Mouse (Mus musculus): ENCODE measurements around the gene Astn2. TPM values are rescaled to one million over a fixed set of nuclear protein-coding genes. Genes with fewer than 3 reads are reported as not detected.

Gene Astn2
- total and polyA plus RNA-seq, 3 experiments = 0.50 to 0.90 (median 0.78) TPM

DNA sequence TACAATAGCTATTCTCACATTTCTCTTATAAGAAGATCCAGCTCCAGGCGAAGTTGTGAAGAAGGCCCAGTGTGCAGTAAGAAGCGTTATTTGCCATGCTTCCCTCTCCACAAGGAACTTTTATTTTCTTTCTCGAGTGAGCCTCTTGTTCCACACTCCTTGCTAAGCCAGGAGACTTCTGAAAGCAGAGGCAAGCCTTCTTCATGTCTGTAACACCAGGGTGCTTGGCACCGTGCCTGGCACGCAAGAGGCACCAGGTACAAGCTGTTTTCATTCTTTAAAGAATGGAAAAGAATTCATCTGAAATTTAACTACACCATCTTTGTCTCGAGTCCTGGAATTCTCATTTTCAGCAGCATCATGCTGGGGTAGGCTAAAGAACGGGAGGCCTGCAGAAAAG lies 496.8 kb downstream of the Astn2 start:
- Histone ChIP-seq H3K9ac (ENCODE audit: low read depth, low read length) (no peak overlapping the region), H3K4me1 (ENCODE audit: control insufficient read depth, insufficient read depth, low read length) (no peaks in the 10 kb centered on the region), H3K36me3 (ENCODE audit: control insufficient read depth, insufficient read depth, low read length) (no peaks in the 10 kb centered on the region), H3K79me2 (replicated peaks; ENCODE audit: control insufficient read depth, insufficient read depth, low read length) (no peaks in the 10 kb centered on the region), H3K27ac (no peak overlapping the region), H3K4me3 (no peak overlapping the region), H3K27me3 (ENCODE audit: control insufficient read depth, insufficient read depth, low read length) (no peaks in the 10 kb centered on the region)
- intact Hi-C loops (cut with DNase I) = no loop called here
- WGBS = 74% methylated on average over 7 of the region's 7 CpGs
- TF ChIP-seq POLR2A (IDR thresholded peaks at IDR 0.05; ENCODE audit: insufficient read depth, low read depth, low read length) = no peak
- TF ChIP-seq CTCF (IDR thresholded peaks at IDR 0.05) = no peak
- TF ChIP-seq EP300 (IDR thresholded peaks at IDR 0.05; ENCODE audit: insufficient read depth, low read depth, low read length) = no peak
- no peak for DNase-seq

- Histone ChIP-seq H3K36me3 (ENCODE audit: control insufficient read depth, insufficient read depth, low read length) (no peaks in the 10 kb centered on the region), H3K27ac (no peak overlapping the region), H3K4me3 (no peak overlapping the region), H3K4me1 (ENCODE audit: control insufficient read depth, insufficient read depth, low read length) (no peaks in the 10 kb centered on the region), H3K9ac (ENCODE audit: low read depth, low read length) (no peak overlapping the region), H3K79me2 (replicated peaks; ENCODE audit: control insufficient read depth, insufficient read depth, low read length) (no peaks in the 10 kb centered on the region), H3K27me3 (ENCODE audit: control insufficient read depth, insufficient read depth, low read length) (no peaks in the 10 kb centered on the region)
- intact Hi-C loops (cut with DNase I) = no loop called here
- 85% methylated on average over 2 of the region's 2 CpGs for WGBS
- no peak for DNase-seq
- TF ChIP-seq CTCF (IDR thresholded peaks at IDR 0.05) (no peak), EP300 (IDR thresholded peaks at IDR 0.05; ENCODE audit: insufficient read depth, low read depth, low read length) (no peak), POLR2A (IDR thresholded peaks at IDR 0.05; ENCODE audit: insufficient read depth, low read depth, low read length) (no peak)
Observed at GRCm38 (mm10) chr4:65904963-65905362, 499.4 kb downstream of the Astn2 start.

- intact Hi-C loops (cut with DNase I) = no loop called here
- DNase-seq = no peak
- no peak overlapping the region for H3K27ac ChIP-seq
- TF ChIP-seq POLR2A (IDR thresholded peaks at IDR 0.05; ENCODE audit: insufficient read depth, low read depth, low read length) (no peak), EP300 (IDR thresholded peaks at IDR 0.05; ENCODE audit: insufficient read depth, low read depth, low read length) (no peak)
- H3K79me2 ChIP-seq (replicated peaks; ENCODE audit: control insufficient read depth, insufficient read depth, low read length) = no peaks in the 10 kb centered on the region
- H3K9ac ChIP-seq (ENCODE audit: low read depth, low read length) = no peak overlapping the region
- 79% methylated on average over 5 of the region's 5 CpGs for WGBS
- no peaks in the 10 kb centered on the region for H3K4me1 ChIP-seq (ENCODE audit: control insufficient read depth, insufficient read depth, low read length)
- no peak overlapping the region for H3K4me3 ChIP-seq
- H3K27me3 ChIP-seq (ENCODE audit: control insufficient read depth, insufficient read depth, low read length) = no peaks in the 10 kb centered on the region
- no peaks in the 10 kb centered on the region for H3K36me3 ChIP-seq (ENCODE audit: control insufficient read depth, insufficient read depth, low read length)
Observed at GRCm38 (mm10) chr4:65896092-65897027, 508.1 kb downstream of the Astn2 start.

DNA sequence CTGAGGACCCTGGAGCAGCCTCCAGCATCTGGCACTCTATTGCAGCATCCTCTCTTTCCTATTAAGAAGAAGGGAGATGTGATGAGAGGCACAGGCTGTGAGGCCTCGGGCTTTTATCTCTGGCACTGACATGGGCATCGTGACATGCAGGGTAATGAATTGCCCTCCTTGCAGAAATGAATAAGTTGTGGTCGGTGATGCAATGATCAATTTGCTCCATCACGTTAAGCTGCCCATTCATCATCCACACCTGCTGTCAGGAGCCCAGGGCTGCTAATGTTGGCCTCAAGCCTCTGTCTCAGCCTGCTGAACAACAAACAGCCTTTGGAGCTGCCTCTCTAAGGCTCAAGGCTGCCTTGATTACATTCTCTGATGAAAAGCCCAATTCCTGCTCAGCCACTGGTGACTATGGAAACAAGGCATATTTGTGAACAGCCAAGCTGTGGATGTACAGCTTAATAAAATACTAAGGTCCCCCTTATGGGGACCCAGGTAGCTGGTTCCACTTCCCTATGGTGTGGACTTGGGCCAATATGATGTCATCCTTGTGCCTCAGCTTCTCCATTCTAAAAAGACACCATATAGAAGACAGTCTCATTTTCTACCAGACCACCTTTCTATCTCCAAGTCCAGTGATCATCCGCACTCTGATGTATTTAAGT lies 515.9 kb downstream of the Astn2 start:
- Histone ChIP-seq H3K27ac (no peak overlapping the region), H3K9ac (ENCODE audit: low read depth, low read length) (no peak overlapping the region), H3K4me1 (ENCODE audit: control insufficient read depth, insufficient read depth, low read length) (no peaks in the 10 kb centered on the region), H3K27me3 (ENCODE audit: control insufficient read depth, insufficient read depth, low read length) (no peaks in the 10 kb centered on the region), H3K4me3 (no peak overlapping the region), H3K79me2 (replicated peaks; ENCODE audit: control insufficient read depth, insufficient read depth, low read length) (no peaks in the 10 kb centered on the region), H3K36me3 (ENCODE audit: control insufficient read depth, insufficient read depth, low read length) (no peaks in the 10 kb centered on the region)
- DNase-seq = no peak
- WGBS = 68% methylated on average over 5 of the region's 5 CpGs
- intact Hi-C loops (cut with DNase I) = no loop called here
- TF ChIP-seq EP300 (IDR thresholded peaks at IDR 0.05; ENCODE audit: insufficient read depth, low read depth, low read length) (no peak), CTCF (IDR thresholded peaks at IDR 0.05) (no peak), POLR2A (IDR thresholded peaks at IDR 0.05; ENCODE audit: insufficient read depth, low read depth, low read length) (no peak)

- H3K9ac ChIP-seq (ENCODE audit: low read depth, low read length) = no peak overlapping the region
- intact Hi-C loops (cut with DNase I) = no loop called here
- H3K4me3 ChIP-seq = no peak overlapping the region
- no peaks in the 10 kb centered on the region for H3K79me2 ChIP-seq (replicated peaks; ENCODE audit: control insufficient read depth, insufficient read depth, low read length)
- WGBS = 18% methylated on average over 1 of the region's 1 CpGs
- H3K27me3 ChIP-seq (ENCODE audit: control insufficient read depth, insufficient read depth, low read length) = no peaks in the 10 kb centered on the region
- no peaks in the 10 kb centered on the region for H3K36me3 ChIP-seq (ENCODE audit: control insufficient read depth, insufficient read depth, low read length)
- TF ChIP-seq CTCF (IDR thresholded peaks at IDR 0.05) (no peak), POLR2A (IDR thresholded peaks at IDR 0.05; ENCODE audit: insufficient read depth, low read depth, low read length) (no peak), EP300 (IDR thresholded peaks at IDR 0.05; ENCODE audit: insufficient read depth, low read depth, low read length) (no peak)
- no peaks in the 10 kb centered on the region for H3K4me1 ChIP-seq (ENCODE audit: control insufficient read depth, insufficient read depth, low read length)
- DNase-seq = no peak
- no peak overlapping the region for H3K27ac ChIP-seq
Observed at GRCm38 (mm10) chr4:65886862-65887261, 517.5 kb downstream of the Astn2 start.

- intact Hi-C loops (cut with DNase I) = no loop called here
Observed at GRCm38 (mm10) chr4:65885921-65886320, 518.5 kb downstream of the Astn2 start.

More at GRCm38 (mm10) chr4:65885921-65886320, 518.5 kb downstream of the Astn2 start:
- DNase-seq = no peak
- Histone ChIP-seq H3K36me3 (ENCODE audit: control insufficient read depth, insufficient read depth, low read length) (no peaks in the 10 kb centered on the region), H3K79me2 (replicated peaks; ENCODE audit: control insufficient read depth, insufficient read depth, low read length) (no peaks in the 10 kb centered on the region), H3K9ac (ENCODE audit: low read depth, low read length) (no peak overlapping the region), H3K27me3 (ENCODE audit: control insufficient read depth, insufficient read depth, low read length) (no peaks in the 10 kb centered on the region), H3K27ac (no peak overlapping the region), H3K4me3 (no peak overlapping the region), H3K4me1 (ENCODE audit: control insufficient read depth, insufficient read depth, low read length) (no peaks in the 10 kb centered on the region)
- 59% methylated on average over 3 of the region's 3 CpGs for WGBS
- no peak for TF ChIP-seq POLR2A (IDR thresholded peaks at IDR 0.05; ENCODE audit: insufficient read depth, low read depth, low read length)
- no peak for TF ChIP-seq CTCF (IDR thresholded peaks at IDR 0.05)
- TF ChIP-seq EP300 (IDR thresholded peaks at IDR 0.05; ENCODE audit: insufficient read depth, low read depth, low read length) = no peak

Measured in heart, adult 2 months (tissue).